Mouse (Mus musculus) erythroblast, adult 5-6 weeks (primary cell): ENCODE measurements at regions not wholly inside any gene's neighbourhood (a gene's known extent, or its start where the extent isn't known, plus 50 kb on each side); places are given as distances from the start of the nearest gene placed in this dataset.

ENCODE experiments used
- ATAC-seq: replicated peaks from 2 replicates; pipeline ENCODE4 v1.8.0; 2016; ENCODE audit warnings: moderate number of reproducible peaks, mild to moderate bottlenecking, moderate TSS enrichment, inconsistent platforms; ENCODE audit not compliant: poor library complexity, low FRiP score, severe bottlenecking

- no peak for ATAC-seq
Observed at GRCm38 (mm10) chr1:35822376-35823202, 245.6 kb upstream of the Hs6st1 start.

GRCm38 (mm10) chr1:35823496-35823895, 244.7 kb upstream of the Hs6st1 start:
- ATAC-seq: no peak

- no peak for ATAC-seq
Observed at GRCm38 (mm10) chr1:35823981-35824880, 244.0 kb upstream of the Hs6st1 start.

- ATAC-seq: no peak
Observed at GRCm38 (mm10) chr1:35825531-35825966, 242.7 kb upstream of the Hs6st1 start.

- no peak for ATAC-seq
Observed at GRCm38 (mm10) chr1:35826575-35827114, 241.6 kb upstream of the Hs6st1 start.

GRCm38 (mm10) chr1:35827471-35827870, 240.7 kb upstream of the Hs6st1 start:
- no peak for ATAC-seq

- ATAC-seq: no peak
Observed at GRCm38 (mm10) chr1:35834180-35834579, 234.0 kb upstream of the Hs6st1 start.

GRCm38 (mm10) chr1:35836552-35836951, 231.6 kb upstream of the Hs6st1 start:
- ATAC-seq: no peak

GRCm38 (mm10) chr1:35838625-35839024, 229.6 kb upstream of the Hs6st1 start:
- no peak for ATAC-seq

GRCm38 (mm10) chr1:35839446-35839845, 228.8 kb upstream of the Hs6st1 start:
- ATAC-seq: no peak

GRCm38 (mm10) chr1:35841626-35842025, 226.6 kb upstream of the Hs6st1 start:
- no peak for ATAC-seq

GRCm38 (mm10) chr1:35842707-35843106, 225.5 kb upstream of the Hs6st1 start:
- no peak for ATAC-seq

GRCm38 (mm10) chr1:35843566-35843965, 224.6 kb upstream of the Hs6st1 start:
- no peak for ATAC-seq

- no peak for ATAC-seq
Observed at GRCm38 (mm10) chr1:35846224-35846936, 221.8 kb upstream of the Hs6st1 start.

- no peak for ATAC-seq
Observed at GRCm38 (mm10) chr1:35848160-35848954, 219.8 kb upstream of the Hs6st1 start.

- no peak for ATAC-seq
Observed at GRCm38 (mm10) chr1:35849406-35850190, 218.6 kb upstream of the Hs6st1 start.

- no peak for ATAC-seq
Observed at GRCm38 (mm10) chr1:35850191-35850545, 218.0 kb upstream of the Hs6st1 start.

GRCm38 (mm10) chr1:35850566-35851085, 217.6 kb upstream of the Hs6st1 start:
- ATAC-seq: no peak
